Mouse (Mus musculus): Measurements from ENCODE around the gene Ficd. TPM values are rescaled to one million over a fixed set of nuclear protein-coding genes. Genes with fewer than 3 reads are reported as not detected.
A peak's percentile ranks its signal among the peaks of the same experiment; 100 is the strongest.

The Ficd gene
- polyA plus RNA-seq (2014; fragmentation: Nextera tagmentation; extraction: Ambion mirVana) = 7.0 and 7.5 TPM in 2 replicates

DNA sequence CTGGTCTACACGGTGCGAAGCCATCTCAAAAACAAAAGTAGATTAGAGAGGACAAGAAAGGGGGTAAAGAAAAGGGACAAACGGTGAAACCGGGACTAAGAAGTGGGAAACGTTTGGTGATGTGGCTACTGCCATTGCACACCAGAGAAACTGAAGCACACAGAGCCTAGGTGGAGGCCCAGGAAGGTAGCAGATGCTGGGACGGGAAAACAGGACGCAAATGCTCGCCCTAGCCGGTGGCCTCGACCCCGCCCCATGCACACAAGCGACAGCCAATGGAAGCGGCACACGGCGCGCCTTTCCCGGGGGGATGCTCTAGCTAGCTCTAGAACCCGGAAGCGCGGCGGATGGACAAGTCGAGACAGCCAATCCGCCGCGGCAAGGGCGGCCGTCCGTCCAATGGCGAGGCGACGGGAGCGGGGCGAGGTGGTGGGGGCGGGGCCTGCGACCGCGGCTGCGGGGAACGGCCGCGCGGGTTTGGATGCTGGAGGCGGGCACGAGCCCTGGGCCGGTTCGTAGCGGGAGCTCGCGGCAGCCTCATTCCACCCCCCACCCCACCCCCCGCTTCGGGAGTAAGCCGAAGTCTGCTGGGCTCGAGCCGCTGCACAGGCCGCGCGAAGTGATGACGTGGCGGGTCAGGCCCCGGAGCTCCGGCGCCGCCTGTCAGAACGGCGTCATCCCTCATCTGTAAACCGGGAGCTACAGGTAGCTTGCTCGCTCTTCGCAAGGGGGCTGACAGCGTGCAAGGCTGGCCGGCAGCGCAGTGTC is at the start of gene Ficd:
Gene Ficd, plus strand, starts transcription at position 459 of the 768 bp plus-strand sequence.
- H3K9ac ChIP-seq = peak within 1 kb of the TSS; percentile 74
- peaks cover 18% of the 10 kb centered on the region for H3K4me1 ChIP-seq (replicated peaks; ENCODE audit: control insufficient read depth, insufficient read depth, low read length)
- peak; percentile 96 for ATAC-seq (ENCODE audit: low FRiP score)
- H3K36me3 ChIP-seq (replicated peaks; ENCODE audit: control insufficient read depth, insufficient read depth) = peaks cover 29% of the 10 kb centered on the region
- H3K27ac ChIP-seq = peak within 1 kb of the TSS; percentile 97
- no peaks in the 10 kb centered on the region for H3K9me3 ChIP-seq (ENCODE audit: control insufficient read depth, low read length)
- H3K4me3 ChIP-seq (replicated peaks; ENCODE audit: low read length) = peak within 1 kb of the TSS; percentile 53
- no peaks in the 10 kb centered on the region for H3K27me3 ChIP-seq (ENCODE audit: control insufficient read depth, insufficient read depth, low read length)
- WGBS = 1% methylated on average over 56 of the region's 71 CpGs
- peak within 1 kb of the TSS; percentile 64 for H3K4me2 ChIP-seq (replicated peaks)
- peak; percentile 99 for DNase-seq (ENCODE audit: low spot score)

DNA sequence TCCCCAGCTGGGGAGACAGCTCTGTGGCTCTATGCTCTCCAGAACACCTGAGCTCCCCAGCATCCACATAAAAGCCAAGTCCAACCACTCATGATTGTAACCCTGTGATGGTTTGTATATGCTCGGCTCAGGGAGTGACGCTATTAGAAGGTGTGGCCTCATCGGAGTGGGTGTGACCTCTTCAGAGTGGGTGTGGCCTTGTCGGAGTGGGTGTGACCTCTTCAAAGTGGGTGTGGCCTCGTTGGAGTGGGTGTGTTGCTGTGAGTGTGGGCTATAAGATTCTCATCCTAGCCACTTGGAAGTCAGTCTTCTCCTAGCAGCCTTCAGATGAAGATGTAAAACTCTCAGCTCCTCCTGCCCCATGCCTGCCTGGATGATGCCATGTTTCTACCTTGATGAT is 48.1 kb upstream of the Ficd start:
- 90% methylated on average over 5 of the region's 5 CpGs for WGBS
- H3K27me3 ChIP-seq (ENCODE audit: control insufficient read depth, insufficient read depth, low read length) = no peaks in the 10 kb centered on the region
- ATAC-seq (ENCODE audit: low FRiP score) (no peak), DNase-seq (ENCODE audit: low spot score) (no peak)
- H3K27ac ChIP-seq = no peak overlapping the region
- H3K36me3 ChIP-seq (replicated peaks; ENCODE audit: control insufficient read depth, insufficient read depth) = no peaks in the 10 kb centered on the region
- H3K4me3 ChIP-seq (replicated peaks; ENCODE audit: low read length) = no peak overlapping the region
- peaks cover 15% of the 10 kb centered on the region for H3K4me1 ChIP-seq (replicated peaks; ENCODE audit: control insufficient read depth, insufficient read depth, low read length)
- no peak overlapping the region for H3K9ac ChIP-seq
- no peak overlapping the region for H3K4me2 ChIP-seq (replicated peaks)
- no peaks in the 10 kb centered on the region for H3K9me3 ChIP-seq (ENCODE audit: control insufficient read depth, low read length)

DNA sequence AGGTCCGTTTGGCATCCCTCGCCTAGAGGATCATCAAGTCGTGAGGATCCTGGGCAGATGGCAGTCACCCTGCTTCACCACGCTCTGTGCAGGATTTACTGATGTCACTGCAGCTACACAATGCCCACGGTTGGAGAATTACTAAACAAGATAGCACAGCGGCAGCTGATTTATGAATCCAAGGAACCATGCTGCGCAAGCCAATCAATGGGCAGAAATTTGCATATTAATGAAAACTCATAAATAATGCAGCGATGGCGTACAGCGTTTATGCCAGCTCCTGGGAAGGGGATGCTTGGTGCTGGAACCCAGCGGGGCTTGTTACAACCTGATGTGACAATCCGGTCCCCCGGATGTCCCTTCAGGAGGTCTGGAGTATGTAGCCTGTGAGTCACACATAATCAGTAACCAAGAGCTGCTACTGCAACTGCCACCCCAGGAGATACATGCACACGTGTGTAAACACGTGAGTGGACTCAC is 45.5 kb upstream of the Ficd start:
- Histone ChIP-seq H3K9ac (no peak overlapping the region), H3K27ac (peak overlapping the region; percentile 75), H3K9me3 (ENCODE audit: control insufficient read depth, low read length) (no peaks in the 10 kb centered on the region), H3K27me3 (ENCODE audit: control insufficient read depth, insufficient read depth, low read length) (no peaks in the 10 kb centered on the region), H3K36me3 (replicated peaks; ENCODE audit: control insufficient read depth, insufficient read depth) (no peaks in the 10 kb centered on the region), H3K4me2 (replicated peaks) (peak overlapping the region; percentile 31), H3K4me1 (replicated peaks; ENCODE audit: control insufficient read depth, insufficient read depth, low read length) (peaks cover 28% of the 10 kb centered on the region), H3K4me3 (replicated peaks; ENCODE audit: low read length) (no peak overlapping the region)
- peak; percentile 74 for ATAC-seq (ENCODE audit: low FRiP score)
- peak; percentile 75 for DNase-seq (ENCODE audit: low spot score)
- 23% methylated on average over 15 of the region's 15 CpGs for WGBS

DNA sequence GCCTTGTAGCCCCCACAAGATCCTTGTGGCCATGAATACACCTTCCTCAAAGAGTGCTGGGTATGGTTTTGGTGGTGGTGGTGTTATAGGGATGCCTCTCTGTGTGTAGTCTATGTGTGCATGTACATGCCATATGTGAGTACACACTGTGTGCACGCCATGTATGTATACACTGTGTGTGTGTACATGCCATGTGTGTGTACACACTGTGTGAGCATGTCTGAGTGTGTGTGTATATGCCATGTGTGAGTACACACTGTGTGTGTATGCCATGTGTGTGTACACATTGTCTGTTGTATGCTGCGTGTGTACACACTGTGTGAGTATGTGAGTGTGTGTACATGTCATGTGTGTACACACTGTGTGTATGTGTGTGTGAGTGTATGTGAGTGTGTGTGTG is 44.7 kb upstream of the Ficd start:
- no peak for DNase-seq (ENCODE audit: low spot score)
- ATAC-seq (ENCODE audit: low FRiP score) = peak; percentile 19; the same call in 1 of the 2 replicates
- no peak overlapping the region for H3K4me2 ChIP-seq (replicated peaks)
- H3K4me3 ChIP-seq (replicated peaks; ENCODE audit: low read length) = no peak overlapping the region
- no peak overlapping the region for H3K9ac ChIP-seq
- H3K27me3 ChIP-seq (ENCODE audit: control insufficient read depth, insufficient read depth, low read length) = no peaks in the 10 kb centered on the region
- 93% methylated on average over 2 of the region's 2 CpGs for WGBS
- no peak overlapping the region for H3K27ac ChIP-seq
- no peaks in the 10 kb centered on the region for H3K36me3 ChIP-seq (replicated peaks; ENCODE audit: control insufficient read depth, insufficient read depth)
- H3K9me3 ChIP-seq (ENCODE audit: control insufficient read depth, low read length) = no peaks in the 10 kb centered on the region
- H3K4me1 ChIP-seq (replicated peaks; ENCODE audit: control insufficient read depth, insufficient read depth, low read length) = peaks cover 28% of the 10 kb centered on the region

DNA sequence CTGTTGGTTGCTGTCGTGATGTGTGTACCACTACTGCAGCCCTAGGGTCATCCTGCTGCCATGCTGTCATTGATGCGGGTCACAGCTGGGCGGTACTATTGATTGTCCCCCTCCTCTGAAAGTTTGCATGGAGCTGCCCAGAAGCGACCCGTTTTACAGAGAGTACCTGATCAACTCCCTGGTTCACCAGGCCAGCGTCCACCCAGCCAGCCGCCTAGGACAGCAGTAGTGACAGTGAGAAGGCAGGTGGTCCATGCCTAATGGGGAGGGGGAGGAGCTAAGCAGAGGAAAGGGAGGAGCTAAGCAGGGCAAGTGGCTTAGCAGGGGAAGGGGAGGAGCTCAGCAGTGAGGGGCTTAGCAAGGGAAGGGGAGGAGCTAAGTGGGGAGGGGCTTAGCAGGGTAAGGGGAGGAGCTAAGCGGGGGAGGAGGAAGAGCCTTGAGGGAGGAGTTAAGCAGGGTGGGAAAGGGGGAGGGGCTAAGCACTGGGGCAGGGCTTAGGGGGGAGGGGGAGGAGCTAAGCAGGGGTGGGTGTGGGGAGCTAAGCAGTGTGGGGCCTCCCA is 42.3 kb upstream of the Ficd start:
- WGBS = 88% methylated on average over 8 of the region's 8 CpGs
- Histone ChIP-seq H3K4me2 (replicated peaks) (no peak overlapping the region), H3K4me3 (replicated peaks; ENCODE audit: low read length) (no peak overlapping the region), H3K36me3 (replicated peaks; ENCODE audit: control insufficient read depth, insufficient read depth) (no peaks in the 10 kb centered on the region), H3K27me3 (ENCODE audit: control insufficient read depth, insufficient read depth, low read length) (no peaks in the 10 kb centered on the region), H3K9me3 (ENCODE audit: control insufficient read depth, low read length) (no peaks in the 10 kb centered on the region), H3K9ac (no peak overlapping the region), H3K27ac (no peak overlapping the region), H3K4me1 (replicated peaks; ENCODE audit: control insufficient read depth, insufficient read depth, low read length) (peaks cover 28% of the 10 kb centered on the region)
- DNase-seq (ENCODE audit: low spot score) (no peak), ATAC-seq (ENCODE audit: low FRiP score) (no peak)

DNA sequence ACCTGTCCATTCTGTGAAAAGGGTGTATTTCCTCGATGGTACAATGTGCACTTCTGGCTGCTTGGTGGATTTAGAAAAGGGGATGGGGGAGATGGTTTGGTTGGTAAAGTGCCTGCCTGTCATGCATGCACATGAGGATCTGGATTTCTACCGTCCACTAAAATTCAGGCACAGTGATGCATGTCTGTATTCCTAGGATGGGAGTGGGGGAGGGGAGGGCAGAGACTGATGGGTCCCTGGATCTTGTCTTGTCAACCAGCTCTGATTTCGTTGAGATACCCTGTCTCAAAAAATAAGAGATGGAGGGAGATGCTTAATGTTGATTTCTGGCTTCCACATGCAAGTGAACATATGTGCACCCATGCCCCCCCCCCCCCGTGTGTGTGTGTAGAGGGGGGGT is 41.6 kb upstream of the Ficd start:
- DNase-seq (ENCODE audit: low spot score) = no peak
- H3K27ac ChIP-seq = peak overlapping the region; percentile 26
- H3K4me2 ChIP-seq (replicated peaks) = no peak overlapping the region
- no peaks in the 10 kb centered on the region for H3K9me3 ChIP-seq (ENCODE audit: control insufficient read depth, low read length)
- no peaks in the 10 kb centered on the region for H3K36me3 ChIP-seq (replicated peaks; ENCODE audit: control insufficient read depth, insufficient read depth)
- no peak for ATAC-seq (ENCODE audit: low FRiP score)
- WGBS = 56% methylated on average over 4 of the region's 4 CpGs
- H3K27me3 ChIP-seq (ENCODE audit: control insufficient read depth, insufficient read depth, low read length) = no peaks in the 10 kb centered on the region
- peaks cover 28% of the 10 kb centered on the region for H3K4me1 ChIP-seq (replicated peaks; ENCODE audit: control insufficient read depth, insufficient read depth, low read length)
- no peak overlapping the region for H3K4me3 ChIP-seq (replicated peaks; ENCODE audit: low read length)
- H3K9ac ChIP-seq = no peak overlapping the region

DNA sequence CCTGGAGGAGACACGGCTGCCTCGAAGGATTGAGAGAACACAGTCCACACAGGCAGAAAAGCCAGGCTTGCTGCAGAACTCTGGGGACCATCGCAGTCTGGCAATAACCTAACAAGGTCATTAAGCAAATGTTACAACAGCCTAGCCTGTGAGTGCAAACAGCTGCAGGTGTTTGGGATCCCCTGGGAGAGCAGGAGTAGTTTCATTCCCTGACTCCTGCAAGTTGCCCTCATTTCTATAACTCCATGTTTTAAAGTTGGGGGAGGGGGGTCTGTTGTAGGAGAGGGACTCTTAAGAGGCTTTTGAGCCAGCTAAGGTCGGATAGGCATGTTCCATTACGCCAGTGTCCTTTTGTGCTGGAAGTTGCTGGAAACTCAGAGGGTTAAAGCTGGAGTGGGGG is 41.2 kb upstream of the Ficd start:
- Histone ChIP-seq H3K4me3 (replicated peaks; ENCODE audit: low read length) (no peak overlapping the region), H3K27ac (peak overlapping the region; percentile 26; the same call in 1 of the 2 replicates), H3K4me2 (replicated peaks) (no peak overlapping the region), H3K4me1 (replicated peaks; ENCODE audit: control insufficient read depth, insufficient read depth, low read length) (peaks cover 25% of the 10 kb centered on the region), H3K36me3 (replicated peaks; ENCODE audit: control insufficient read depth, insufficient read depth) (no peaks in the 10 kb centered on the region), H3K9me3 (ENCODE audit: control insufficient read depth, low read length) (no peaks in the 10 kb centered on the region), H3K27me3 (ENCODE audit: control insufficient read depth, insufficient read depth, low read length) (no peaks in the 10 kb centered on the region), H3K9ac (no peak overlapping the region)
- WGBS = 45% methylated on average over 5 of the region's 5 CpGs
- ATAC-seq (ENCODE audit: low FRiP score) (no peak), DNase-seq (ENCODE audit: low spot score) (peak; percentile 40)

DNA sequence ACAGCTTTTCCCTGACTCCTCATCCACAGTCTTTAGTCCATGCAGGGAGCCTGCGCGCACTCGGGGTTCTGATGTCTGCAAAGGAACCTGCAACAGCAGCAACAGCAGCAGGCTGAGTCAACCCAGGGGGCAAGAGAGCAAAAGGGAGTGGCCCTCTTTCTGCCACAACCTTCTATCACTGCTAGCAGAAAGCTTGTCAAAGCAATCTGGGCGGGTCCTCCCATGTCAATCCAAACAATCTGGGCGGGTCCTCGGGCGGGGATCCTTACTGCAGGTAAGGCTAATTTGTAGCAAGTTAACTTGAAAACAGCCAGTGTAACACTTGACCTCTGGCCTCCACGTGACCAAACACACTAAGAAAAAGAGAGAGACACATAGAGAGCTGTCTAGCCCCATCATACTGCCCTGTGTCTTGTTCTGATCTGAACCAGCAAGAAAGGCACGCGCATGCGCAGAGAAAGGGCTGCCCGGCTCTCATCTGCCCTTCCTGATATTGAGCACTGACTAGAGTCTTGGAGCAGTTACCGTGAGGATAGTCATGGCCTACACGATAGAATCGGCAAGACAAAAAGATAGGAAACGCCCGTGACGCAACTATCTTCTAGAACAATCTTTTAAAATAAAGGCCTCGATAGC is 35.1 kb upstream of the Ficd start:
- Histone ChIP-seq H3K4me3 (replicated peaks; ENCODE audit: low read length) (no peak overlapping the region), H3K27ac (no peak overlapping the region), H3K9me3 (ENCODE audit: control insufficient read depth, low read length) (no peaks in the 10 kb centered on the region), H3K27me3 (ENCODE audit: control insufficient read depth, insufficient read depth, low read length) (no peaks in the 10 kb centered on the region), H3K4me2 (replicated peaks) (no peak overlapping the region), H3K9ac (no peak overlapping the region), H3K4me1 (replicated peaks; ENCODE audit: control insufficient read depth, insufficient read depth, low read length) (peaks cover 14% of the 10 kb centered on the region), H3K36me3 (replicated peaks; ENCODE audit: control insufficient read depth, insufficient read depth) (no peaks in the 10 kb centered on the region)
- DNase-seq (ENCODE audit: low spot score) (no peak), ATAC-seq (ENCODE audit: low FRiP score) (no peak)
- WGBS = 86% methylated on average over 19 of the region's 19 CpGs

DNA sequence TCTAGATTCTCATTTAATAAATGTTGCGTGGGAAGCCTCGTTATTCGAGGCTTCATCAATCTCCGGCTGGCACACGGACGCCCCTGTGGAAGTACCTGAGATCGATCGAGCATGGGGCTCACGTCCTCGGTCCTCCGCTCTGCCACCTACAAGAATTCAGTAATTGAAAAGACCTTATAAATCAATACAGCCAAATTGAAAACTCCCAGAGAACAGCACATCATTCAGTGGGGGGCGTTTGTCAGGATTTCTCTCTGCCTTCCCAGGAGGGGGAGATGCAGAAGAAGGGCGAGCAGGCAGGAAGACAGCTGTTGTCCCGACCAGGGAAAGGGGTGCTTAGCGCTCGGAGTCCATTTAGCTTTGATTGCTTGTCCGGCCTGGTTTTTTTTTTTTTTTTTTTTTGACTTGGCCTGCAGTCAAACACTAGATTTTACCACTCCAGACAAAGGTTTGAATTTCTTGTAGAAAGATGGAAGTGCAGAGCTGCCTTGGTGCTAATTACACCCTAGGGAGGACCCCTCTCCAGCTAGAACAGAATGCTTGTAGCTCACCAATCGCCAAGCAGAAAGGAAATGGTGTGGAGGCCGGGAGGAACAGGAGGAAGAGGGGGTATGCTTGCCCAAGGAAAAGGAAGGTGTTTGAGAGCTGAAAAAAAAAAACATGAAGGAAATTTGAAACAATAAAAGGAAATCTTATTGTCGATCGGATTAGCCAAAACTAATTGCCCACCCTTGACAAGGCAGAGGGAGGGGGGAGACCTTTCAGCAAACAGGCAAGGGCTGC is 31.6 kb upstream of the Ficd start:
- Histone ChIP-seq H3K36me3 (replicated peaks; ENCODE audit: control insufficient read depth, insufficient read depth) (no peaks in the 10 kb centered on the region), H3K4me3 (replicated peaks; ENCODE audit: low read length) (no peak overlapping the region), H3K27me3 (ENCODE audit: control insufficient read depth, insufficient read depth, low read length) (no peaks in the 10 kb centered on the region), H3K27ac (peak overlapping the region; percentile 77), H3K9me3 (ENCODE audit: control insufficient read depth, low read length) (no peaks in the 10 kb centered on the region), H3K9ac (peak overlapping the region; percentile 24), H3K4me1 (replicated peaks; ENCODE audit: control insufficient read depth, insufficient read depth, low read length) (peaks cover 14% of the 10 kb centered on the region), H3K4me2 (replicated peaks) (no peak overlapping the region)
- ATAC-seq (ENCODE audit: low FRiP score) (no peak), DNase-seq (ENCODE audit: low spot score) (peak; percentile 38)
- WGBS = 33% methylated on average over 21 of the region's 21 CpGs

All from hindbrain, embryonic 14.5 days (tissue).